Mouse (Mus musculus) heart, embryonic 14.5 days (tissue): Measurements from ENCODE around the gene C130074G19Rik. TPM values are rescaled to one million over a fixed set of nuclear protein-coding genes. Genes with fewer than 3 reads are reported as not detected.
A peak's percentile ranks its signal among the peaks of the same experiment; 100 is the strongest.

Experiments
- ATAC-seq: fragments of 200-750 bp; cut with Nextera tagmentation; 2 replicates; pipeline ENCODE4 v1.8.0; 2017; ENCODE audit warnings: low read depth, moderate TSS enrichment; ENCODE audit not compliant: insufficient number of reproducible peaks, insufficient read depth, low FRiP score
- H3K27ac ChIP-seq, 2 experiments: fragments of 200-500 bp in 1 of 2; fragments of 300-500 bp in 1 of 2; sonication (generic) in 1 of 2; replicated peaks in 1 of 2; 2 replicates each; pipeline ENCODE4 v1.5.1; 2012 to 2014; ENCODE audit warnings: low read depth in 2 of 2, low read length in 2 of 2, control low read depth in 1 of 2, mild to moderate bottlenecking in 1 of 2, mixed read lengths in 1 of 2; ENCODE audit not compliant: control insufficient read depth in 1 of 2, insufficient read depth in 1 of 2
- H3K27me3 ChIP-seq: fragments of 300-500 bp; sonication (generic); 2 replicates; pipeline ENCODE4 v1.6.1; 2014; ENCODE audit warnings: mild to moderate bottlenecking, low read length, control low read depth; ENCODE audit not compliant: control insufficient read depth, insufficient read depth
- H3K36me3 ChIP-seq: fragments of 300-500 bp; sonication (generic); 2 replicates; pipeline ENCODE4 v1.6.1; 2014; ENCODE audit warnings: mild to moderate bottlenecking, control low read depth, low read length, mixed read lengths; ENCODE audit not compliant: control insufficient read depth, insufficient read depth
- H3K4me1 ChIP-seq, 2 experiments: fragments of 200-500 bp in 1 of 2; fragments of 300-500 bp in 1 of 2; sonication (generic) in 1 of 2; 2 replicates each; pipeline ENCODE4 v1.6.1; 2012 to 2014; ENCODE audit warnings: low read length in 2 of 2, control low read depth in 1 of 2, mixed read lengths in 1 of 2; ENCODE audit not compliant: control insufficient read depth in 2 of 2, insufficient read depth in 2 of 2
- H3K4me2 ChIP-seq: fragments of 300-500 bp; sonication (generic); 2 replicates; pipeline ENCODE4 v1.6.1; 2014; ENCODE audit warnings: mild to moderate bottlenecking, low read length
- H3K4me3 ChIP-seq, 2 experiments: fragments of 200-500 bp in 1 of 2; fragments of 300-500 bp in 1 of 2; sonication (generic) in 1 of 2; 2 replicates each; pipeline ENCODE4 v1.5.1; 2012 to 2014; ENCODE audit warnings: low read length in 2 of 2, mild to moderate bottlenecking in 2 of 2, control low read depth in 1 of 2, low read depth in 1 of 2, moderate library complexity in 1 of 2; ENCODE audit not compliant: control insufficient read depth in 1 of 2, insufficient read depth in 1 of 2
- H3K9ac ChIP-seq: fragments of 300-500 bp; sonication (generic); 2 replicates; pipeline ENCODE4 v1.6.1; 2014; ENCODE audit warnings: mild to moderate bottlenecking, low read length
- H3K9me3 ChIP-seq: fragments of 300-500 bp; sonication (generic); 2 replicates; pipeline ENCODE4 v1.6.1; 2016; ENCODE audit warnings: low read length, control low read depth; ENCODE audit not compliant: control insufficient read depth
- WGBS: fragments of 180-500 bp; shearing (Covaris S2); extraction: QIAGEN DNeasy Blood & Tissue Kit; methylation state at CpG from one replicate; pipeline ENCODE4 v1.1.7; 2014; 5-methylcytosine and 5-hydroxymethylcytosine counted together
- polyA plus RNA-seq: library from polyadenylated mRNA; unstranded; fragments of >200 nt; fragmentation: Nextera tagmentation; extraction: Ambion mirVana; gene quantifications from 2 replicates; pipeline ENCODE4 v1.2.1, GENCODE M21; 2014

The C130074G19Rik gene
- polyA plus RNA-seq, 1 experiment from 2014 or later, result 1.3 TPM

- 78% methylated on average over 3 of the region's 3 CpGs for WGBS
These were observed 9.0 kb upstream of the C130074G19Rik start for GRCm38 (mm10) chr1:184891998-184892397.

GRCm38 (mm10) chr1:184889454-184889853 is 6.4 kb upstream of the C130074G19Rik start:
- Histone ChIP-seq H3K27ac (no peak overlapping the region), H3K4me1 (no peaks in the 10 kb centered on the region), H3K9ac (no peak overlapping the region), H3K36me3 (no peaks in the 10 kb centered on the region), H3K4me3 (no peak overlapping the region), H3K9me3 (no peaks in the 10 kb centered on the region), H3K27me3 (no peaks in the 10 kb centered on the region; the same call in 1 of the 2 replicates), H3K4me2 (no peak overlapping the region)
- 80% methylated on average over 6 of the region's 6 CpGs for WGBS
- ATAC-seq, result no peak

More at GRCm38 (mm10) chr1:184891998-184892397, 9.0 kb upstream of the C130074G19Rik start:
- no peak for ATAC-seq
- Histone ChIP-seq H3K4me3 (no peak overlapping the region), H3K36me3 (no peaks in the 10 kb centered on the region), H3K27me3 (no peaks in the 10 kb centered on the region), H3K9ac (no peak overlapping the region), H3K9me3 (no peaks in the 10 kb centered on the region), H3K27ac (no peak overlapping the region), H3K4me2 (no peak overlapping the region), H3K4me1 (no peaks in the 10 kb centered on the region)

- H3K4me2 ChIP-seq, result no peak overlapping the region
- H3K9me3 ChIP-seq, result no peaks in the 10 kb centered on the region
- H3K4me3 ChIP-seq, result no peak overlapping the region
- H3K27ac ChIP-seq, result no peak overlapping the region
- H3K36me3 ChIP-seq, result no peaks in the 10 kb centered on the region
- 94% methylated on average over 1 of the region's 1 CpGs for WGBS
- no peak for ATAC-seq
- peaks cover 30% of the 10 kb centered on the region for H3K27me3 ChIP-seq
- H3K9ac ChIP-seq, result no peak overlapping the region
- peaks cover 0 to 7% of the 10 kb centered on the region in 2 experiments; a peak in 2 of 4 replicates for H3K4me1 ChIP-seq
These were observed 3.1 kb upstream of the C130074G19Rik start for GRCm38 (mm10) chr1:184886160-184886559.

- Histone ChIP-seq H3K4me1 (peaks cover 0 to 7% of the 10 kb centered on the region in 2 experiments; a peak in 3 of 4 replicates), H3K27ac (no peak overlapping the region), H3K9me3 (no peaks in the 10 kb centered on the region), H3K4me3 (peak overlapping the region; percentile 50 to 57), H3K4me2 (peak overlapping the region; percentile 90), H3K27me3 (peaks cover 32% of the 10 kb centered on the region), H3K9ac (peak overlapping the region; percentile 69), H3K36me3 (no peaks in the 10 kb centered on the region)
- WGBS, result 50% methylated on average over 7 of the region's 7 CpGs
- no peak for ATAC-seq
These were observed 1.2 kb downstream of the C130074G19Rik start for GRCm38 (mm10) chr1:184881861-184882260.

- Histone ChIP-seq H3K9me3 (no peaks in the 10 kb centered on the region), H3K4me1 (peaks cover 0 to 7% of the 10 kb centered on the region in 2 experiments; a peak in 3 of 4 replicates), H3K27me3 (peaks cover 32% of the 10 kb centered on the region), H3K4me3 (peak overlapping the region in 1 of 2 experiments; percentile 57; a peak in 1 of 4 replicates), H3K4me2 (peak overlapping the region; percentile 90), H3K27ac (no peak overlapping the region), H3K36me3 (no peaks in the 10 kb centered on the region), H3K9ac (no peak overlapping the region)
- no peak for ATAC-seq
- WGBS, result 81% methylated on average over 5 of the region's 5 CpGs
These were observed 1.8 kb downstream of the C130074G19Rik start for GRCm38 (mm10) chr1:184881211-184881610.

- Histone ChIP-seq H3K36me3 (no peaks in the 10 kb centered on the region), H3K9me3 (no peaks in the 10 kb centered on the region), H3K4me3 (no peak overlapping the region), H3K4me1 (peaks cover 0 to 7% of the 10 kb centered on the region in 2 experiments; a peak in 3 of 4 replicates), H3K9ac (no peak overlapping the region), H3K27ac (no peak overlapping the region), H3K27me3 (peaks cover 29% of the 10 kb centered on the region), H3K4me2 (no peak overlapping the region)
- WGBS, result 62% methylated on average over 6 of the region's 6 CpGs
- no peak for ATAC-seq
These were observed 4.2 kb downstream of the C130074G19Rik start for GRCm38 (mm10) chr1:184878860-184879259.

- Histone ChIP-seq H3K9ac (no peak overlapping the region), H3K27ac (no peak overlapping the region), H3K4me3 (no peak overlapping the region), H3K4me1 (peaks cover 0 to under 1% of the 10 kb centered on the region in 2 experiments; a peak in 2 of 4 replicates), H3K4me2 (no peak overlapping the region), H3K9me3 (no peaks in the 10 kb centered on the region), H3K36me3 (no peaks in the 10 kb centered on the region), H3K27me3 (peaks cover 13% of the 10 kb centered on the region)
- ATAC-seq, result no peak
- 48% methylated on average over 2 of the region's 2 CpGs for WGBS
These were observed 5.7 kb downstream of the C130074G19Rik start for GRCm38 (mm10) chr1:184877306-184877705.

GRCm38 (mm10) chr1:184873910-184874309 is 9.1 kb downstream of the C130074G19Rik start:
- 77% methylated on average over 11 of the region's 11 CpGs for WGBS
- Histone ChIP-seq H3K4me2 (no peak overlapping the region), H3K27me3 (no peaks in the 10 kb centered on the region), H3K4me3 (no peak overlapping the region), H3K9me3 (no peaks in the 10 kb centered on the region), H3K4me1 (peaks cover 0 to 2% of the 10 kb centered on the region in 2 experiments; a peak in 1 of 4 replicates), H3K9ac (no peak overlapping the region), H3K27ac (no peak overlapping the region), H3K36me3 (no peaks in the 10 kb centered on the region)
- ATAC-seq, result no peak
